Mouse (Mus musculus): ENCODE data around the gene Adgrg3. TPM values are rescaled to one million over a fixed set of nuclear protein-coding genes. Genes with fewer than 3 reads are reported as not detected.
A peak's percentile ranks its signal among the peaks of the same experiment; 100 is the strongest.

Adgrg3 gene
- polyA plus RNA-seq, 1 experiment from 2014 or later: 2.7 TPM

DNA sequence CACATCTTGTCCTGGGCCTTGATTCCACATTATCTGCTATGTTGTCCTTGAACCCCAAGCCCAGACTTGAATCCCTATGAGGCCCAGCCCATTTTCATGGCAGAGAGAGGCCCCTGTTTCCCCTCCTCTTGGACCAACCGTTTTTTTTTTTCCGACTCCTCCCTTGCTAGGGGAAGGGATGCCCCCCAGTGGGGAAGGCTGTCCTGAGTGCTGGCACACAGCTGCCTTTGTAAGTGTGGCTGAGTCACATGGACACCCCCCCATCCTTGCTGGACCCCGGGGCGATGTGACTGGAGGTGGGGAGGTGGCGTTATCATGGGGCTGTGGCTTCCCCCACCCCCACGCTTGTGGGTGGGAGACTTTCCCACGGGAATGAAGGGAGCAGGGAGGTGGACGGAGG, 36.5 kb upstream of the Adgrg3 start:
- peaks cover 8% of the 10 kb centered on the region; the same call in 1 of the 2 replicates for H3K27me3 ChIP-seq (ENCODE audit: control insufficient read depth, insufficient read depth, low read length)
- ATAC-seq (ENCODE audit: insufficient number of reproducible peaks, low FRiP score, low TSS enrichment, low read depth) (no peak), DNase-seq (ENCODE audit: low spot score) (no peak)
- H3K9me3 ChIP-seq (ENCODE audit: control insufficient read depth, low read length): no peaks in the 10 kb centered on the region
- H3K4me3 ChIP-seq (ENCODE audit: low read depth, low read length): no peak overlapping the region
- H3K4me1 ChIP-seq (ENCODE audit: control insufficient read depth, insufficient read depth, low read length): peaks cover 19% of the 10 kb centered on the region
- H3K27ac ChIP-seq (replicated peaks; ENCODE audit: low read depth, low read length): no peak overlapping the region
- 65% methylated on average over 8 of the region's 8 CpGs for WGBS
- no peak overlapping the region for H3K9ac ChIP-seq (ENCODE audit: low read length)
- no peak overlapping the region for H3K4me2 ChIP-seq (ENCODE audit: low read depth, severe bottlenecking)
- H3K36me3 ChIP-seq (ENCODE audit: control insufficient read depth, insufficient read depth, low read length): no peaks in the 10 kb centered on the region

DNA sequence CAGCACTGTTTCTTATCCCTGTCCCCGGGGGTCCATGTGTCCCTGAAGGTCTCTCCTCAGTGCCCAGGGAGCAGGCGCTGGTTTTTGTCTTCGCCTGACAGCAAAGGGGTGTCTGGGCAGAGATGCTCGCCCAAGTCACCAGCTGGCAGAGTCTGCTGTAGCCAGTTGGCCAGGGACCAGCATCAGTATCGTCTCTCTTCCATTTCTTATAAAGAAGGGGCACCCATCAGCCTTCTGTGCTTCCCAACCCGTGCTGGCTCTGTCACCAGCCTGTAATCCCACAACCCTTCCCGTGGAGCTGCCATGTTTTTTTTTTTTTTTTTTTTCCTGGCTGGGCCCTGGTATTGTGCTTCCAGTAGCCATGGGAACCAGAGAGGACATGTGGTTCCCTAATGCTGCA, 35.6 kb upstream of the Adgrg3 start:
- H3K36me3 ChIP-seq (ENCODE audit: control insufficient read depth, insufficient read depth, low read length): no peaks in the 10 kb centered on the region
- DNase-seq (ENCODE audit: low spot score) (no peak), ATAC-seq (ENCODE audit: insufficient number of reproducible peaks, low FRiP score, low TSS enrichment, low read depth) (no peak)
- peaks cover 8% of the 10 kb centered on the region; the same call in 1 of the 2 replicates for H3K27me3 ChIP-seq (ENCODE audit: control insufficient read depth, insufficient read depth, low read length)
- no peak overlapping the region for H3K4me2 ChIP-seq (ENCODE audit: low read depth, severe bottlenecking)
- H3K27ac ChIP-seq (replicated peaks; ENCODE audit: low read depth, low read length): no peak overlapping the region
- no peaks in the 10 kb centered on the region for H3K9me3 ChIP-seq (ENCODE audit: control insufficient read depth, low read length)
- WGBS: 79% methylated on average over 7 of the region's 7 CpGs
- H3K4me1 ChIP-seq (ENCODE audit: control insufficient read depth, insufficient read depth, low read length): peaks cover 19% of the 10 kb centered on the region
- H3K9ac ChIP-seq (ENCODE audit: low read length): no peak overlapping the region
- no peak overlapping the region for H3K4me3 ChIP-seq (ENCODE audit: low read depth, low read length)

DNA sequence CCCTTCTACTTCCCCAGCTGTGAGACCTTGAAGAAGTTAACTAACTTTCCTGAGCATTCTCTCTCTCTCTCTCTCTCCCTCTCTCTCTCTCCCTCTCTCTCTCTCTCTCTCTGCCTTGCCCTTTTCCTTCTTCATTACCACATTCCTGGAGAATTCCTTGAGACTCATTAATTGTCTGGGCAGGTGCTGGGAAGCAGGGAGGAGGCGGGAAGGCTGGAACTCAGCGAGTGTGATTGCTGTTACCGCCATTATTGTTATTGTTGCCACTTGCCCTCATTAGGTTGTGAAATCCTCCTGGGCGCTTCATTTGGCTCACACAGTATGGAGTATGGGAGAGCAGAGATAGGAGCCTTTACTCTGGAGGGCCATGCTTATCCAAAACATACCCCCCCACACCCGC, 34.3 kb upstream of the Adgrg3 start:
- Histone ChIP-seq H3K36me3 (ENCODE audit: control insufficient read depth, insufficient read depth, low read length) (no peaks in the 10 kb centered on the region; the same call in 1 of the 2 replicates), H3K27ac (replicated peaks; ENCODE audit: low read depth, low read length) (no peak overlapping the region), H3K4me2 (ENCODE audit: low read depth, severe bottlenecking) (no peak overlapping the region), H3K9me3 (ENCODE audit: control insufficient read depth, low read length) (no peaks in the 10 kb centered on the region), H3K4me3 (ENCODE audit: low read depth, low read length) (no peak overlapping the region), H3K27me3 (ENCODE audit: control insufficient read depth, insufficient read depth, low read length) (0 out of 2 replicates have a peak, but pooled peaks cover 2% of the 10 kb centered on the region), H3K4me1 (ENCODE audit: control insufficient read depth, insufficient read depth, low read length) (peaks cover 6% of the 10 kb centered on the region), H3K9ac (ENCODE audit: low read length) (no peak overlapping the region)
- WGBS: 13% methylated on average over 5 of the region's 5 CpGs
- ATAC-seq (ENCODE audit: insufficient number of reproducible peaks, low FRiP score, low TSS enrichment, low read depth) (no peak), DNase-seq (ENCODE audit: low spot score) (no peak)

DNA sequence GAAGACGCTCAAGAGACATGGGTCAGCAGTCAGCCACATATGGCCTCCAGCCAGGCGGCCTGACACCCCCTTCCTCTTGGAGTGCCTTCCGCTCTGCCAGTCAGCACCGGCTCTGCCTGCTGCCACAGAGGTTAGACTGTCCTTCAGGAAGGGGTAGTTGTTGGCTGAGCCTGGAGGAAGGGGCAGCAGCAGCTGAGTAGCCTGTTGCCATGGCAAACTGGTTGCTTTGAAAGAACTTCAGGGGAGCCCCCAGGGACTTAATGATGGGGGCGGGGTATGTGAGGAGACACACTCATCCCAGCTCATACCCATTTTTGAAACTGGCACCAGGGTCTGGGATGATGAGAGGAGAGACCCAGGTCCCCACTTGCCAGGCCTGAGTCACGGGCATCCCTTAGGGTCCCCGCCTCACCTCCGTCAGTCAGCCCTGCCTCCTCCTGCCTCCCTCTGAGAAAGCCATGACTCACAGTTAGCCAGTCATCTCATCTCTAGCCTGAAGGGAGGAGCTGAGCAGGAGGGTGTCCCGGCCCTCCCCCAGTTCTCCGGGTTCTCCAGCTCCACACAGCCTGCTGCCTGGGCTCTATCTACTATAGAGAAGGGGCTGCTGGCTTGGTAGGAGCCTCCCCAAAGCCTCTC, 33.5 kb upstream of the Adgrg3 start:
- Histone ChIP-seq H3K9ac (ENCODE audit: low read length) (no peak overlapping the region), H3K4me3 (ENCODE audit: low read depth, low read length) (no peak overlapping the region), H3K4me1 (ENCODE audit: control insufficient read depth, insufficient read depth, low read length) (peaks cover 6% of the 10 kb centered on the region; the same call in 1 of the 2 replicates), H3K9me3 (ENCODE audit: control insufficient read depth, low read length) (no peaks in the 10 kb centered on the region), H3K27me3 (ENCODE audit: control insufficient read depth, insufficient read depth, low read length) (0 out of 2 replicates have a peak, but pooled peaks cover 1% of the 10 kb centered on the region), H3K4me2 (ENCODE audit: low read depth, severe bottlenecking) (peak overlapping the region; percentile 1; the same call in 1 of the 2 replicates), H3K36me3 (ENCODE audit: control insufficient read depth, insufficient read depth, low read length) (no peaks in the 10 kb centered on the region; the same call in 1 of the 2 replicates), H3K27ac (replicated peaks; ENCODE audit: low read depth, low read length) (no peak overlapping the region)
- DNase-seq (ENCODE audit: low spot score) (no peak), ATAC-seq (ENCODE audit: insufficient number of reproducible peaks, low FRiP score, low TSS enrichment, low read depth) (peak; percentile 49)
- WGBS: 33% methylated on average over 10 of the region's 10 CpGs

DNA sequence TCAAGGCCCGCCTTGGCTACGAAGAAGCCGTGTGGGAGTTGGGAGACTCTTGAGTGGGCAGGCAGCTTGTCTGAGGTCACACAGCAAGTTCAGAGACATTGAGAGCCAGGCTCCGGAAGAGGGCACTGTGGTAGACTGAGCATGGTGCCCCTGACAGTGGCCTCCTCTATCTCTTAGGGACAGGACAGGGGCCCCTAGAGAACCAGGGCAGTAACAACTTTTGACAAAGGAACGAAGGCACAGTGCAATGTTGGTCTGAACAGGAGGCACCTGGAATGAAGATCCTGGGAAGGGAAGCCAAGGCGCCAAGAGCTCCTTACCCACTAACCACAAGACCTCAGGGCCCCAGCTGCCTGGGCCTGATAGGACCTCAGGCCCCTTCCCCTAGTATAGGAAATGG, 32.5 kb upstream of the Adgrg3 start:
- no peak overlapping the region for H3K27ac ChIP-seq (replicated peaks; ENCODE audit: low read depth, low read length)
- H3K4me1 ChIP-seq (ENCODE audit: control insufficient read depth, insufficient read depth, low read length): peaks cover 6% of the 10 kb centered on the region; the same call in 1 of the 2 replicates
- H3K4me2 ChIP-seq (ENCODE audit: low read depth, severe bottlenecking): no peak overlapping the region
- WGBS: 92% methylated on average over 6 of the region's 6 CpGs
- H3K9ac ChIP-seq (ENCODE audit: low read length): no peak overlapping the region
- DNase-seq (ENCODE audit: low spot score) (no peak), ATAC-seq (ENCODE audit: insufficient number of reproducible peaks, low FRiP score, low TSS enrichment, low read depth) (no peak)
- H3K36me3 ChIP-seq (ENCODE audit: control insufficient read depth, insufficient read depth, low read length): no peaks in the 10 kb centered on the region; the same call in 1 of the 2 replicates
- H3K4me3 ChIP-seq (ENCODE audit: low read depth, low read length): no peak overlapping the region
- H3K9me3 ChIP-seq (ENCODE audit: control insufficient read depth, low read length): no peaks in the 10 kb centered on the region
- H3K27me3 ChIP-seq (ENCODE audit: control insufficient read depth, insufficient read depth, low read length): no peaks in the 10 kb centered on the region

DNA sequence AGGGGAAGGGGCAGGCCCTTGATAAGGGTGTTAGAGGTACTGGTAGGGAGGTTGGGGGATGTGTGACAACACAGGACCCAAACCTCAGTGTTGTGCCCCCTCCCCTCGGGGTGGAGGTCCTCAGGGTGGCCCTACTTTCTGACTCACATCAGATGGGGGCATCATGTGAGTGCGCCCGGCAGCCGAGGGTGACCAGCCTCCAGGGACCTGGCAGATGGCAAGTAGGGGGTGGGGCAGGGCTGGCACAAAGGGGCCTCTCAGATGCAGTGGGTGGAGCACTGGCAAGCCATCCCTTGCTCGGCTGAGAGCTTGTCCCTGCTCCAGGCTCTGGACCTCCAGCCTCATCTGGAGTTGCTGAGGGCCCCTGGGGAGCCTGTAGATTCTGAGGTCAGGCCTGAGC, 30.8 kb upstream of the Adgrg3 start:
- no peaks in the 10 kb centered on the region for H3K27me3 ChIP-seq (ENCODE audit: control insufficient read depth, insufficient read depth, low read length)
- DNase-seq (ENCODE audit: low spot score) (no peak), ATAC-seq (ENCODE audit: insufficient number of reproducible peaks, low FRiP score, low TSS enrichment, low read depth) (no peak)
- no peaks in the 10 kb centered on the region; the same call in 1 of the 2 replicates for H3K36me3 ChIP-seq (ENCODE audit: control insufficient read depth, insufficient read depth, low read length)
- H3K4me3 ChIP-seq (ENCODE audit: low read depth, low read length): no peak overlapping the region
- peaks cover 6% of the 10 kb centered on the region; the same call in 1 of the 2 replicates for H3K4me1 ChIP-seq (ENCODE audit: control insufficient read depth, insufficient read depth, low read length)
- no peaks in the 10 kb centered on the region for H3K9me3 ChIP-seq (ENCODE audit: control insufficient read depth, low read length)
- no peak overlapping the region for H3K4me2 ChIP-seq (ENCODE audit: low read depth, severe bottlenecking)
- no peak overlapping the region for H3K9ac ChIP-seq (ENCODE audit: low read length)
- 63% methylated on average over 5 of the region's 5 CpGs for WGBS
- H3K27ac ChIP-seq (replicated peaks; ENCODE audit: low read depth, low read length): no peak overlapping the region

DNA sequence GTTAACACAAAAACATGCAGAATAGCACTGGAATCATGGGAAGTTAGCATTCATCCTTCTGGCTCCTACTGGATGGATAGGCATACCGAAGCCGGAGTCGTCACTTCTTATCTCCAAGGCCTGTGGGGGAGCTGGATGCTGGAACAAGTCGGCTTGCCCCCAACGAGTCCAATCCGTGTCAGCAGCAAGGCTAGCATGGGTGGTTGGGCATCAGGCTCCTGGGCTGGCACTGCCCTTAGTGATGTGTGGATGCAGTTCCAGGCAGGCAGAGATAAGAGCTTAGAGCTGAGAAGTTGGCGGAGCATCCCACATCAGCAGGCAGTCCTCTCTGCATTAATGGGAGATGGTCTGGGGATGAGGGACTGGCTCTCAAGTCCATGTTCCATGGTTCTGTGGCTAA, 29.9 kb upstream of the Adgrg3 start:
- Histone ChIP-seq H3K27me3 (ENCODE audit: control insufficient read depth, insufficient read depth, low read length) (no peaks in the 10 kb centered on the region), H3K9me3 (ENCODE audit: control insufficient read depth, low read length) (no peaks in the 10 kb centered on the region), H3K27ac (replicated peaks; ENCODE audit: low read depth, low read length) (no peak overlapping the region), H3K9ac (ENCODE audit: low read length) (no peak overlapping the region), H3K4me1 (ENCODE audit: control insufficient read depth, insufficient read depth, low read length) (peaks cover 6% of the 10 kb centered on the region; the same call in 1 of the 2 replicates), H3K4me3 (ENCODE audit: low read depth, low read length) (no peak overlapping the region), H3K36me3 (ENCODE audit: control insufficient read depth, insufficient read depth, low read length) (no peaks in the 10 kb centered on the region; the same call in 1 of the 2 replicates), H3K4me2 (ENCODE audit: low read depth, severe bottlenecking) (no peak overlapping the region)
- ATAC-seq (ENCODE audit: insufficient number of reproducible peaks, low FRiP score, low TSS enrichment, low read depth) (no peak), DNase-seq (ENCODE audit: low spot score) (no peak)
- 87% methylated on average over 7 of the region's 7 CpGs for WGBS

DNA sequence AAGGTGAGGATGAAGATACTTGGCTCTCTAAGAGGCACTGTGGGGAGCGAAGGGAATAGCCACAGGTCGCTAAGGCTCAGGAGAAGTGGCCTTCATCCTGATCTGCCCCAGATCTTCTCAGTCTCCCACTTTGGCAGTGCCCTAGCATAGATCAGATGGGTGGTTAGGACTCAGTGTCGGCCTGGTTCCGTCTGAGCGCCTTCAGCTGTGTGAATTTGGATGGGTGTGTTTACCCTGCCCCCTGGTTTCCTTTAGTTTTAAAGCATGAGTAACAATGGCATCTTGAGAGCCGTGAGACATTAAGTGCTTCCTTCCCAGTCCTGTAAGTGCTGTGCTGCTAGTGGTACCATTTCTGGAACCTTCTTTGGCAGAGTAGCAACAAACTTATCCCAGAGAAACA, 28.9 kb upstream of the Adgrg3 start:
- H3K36me3 ChIP-seq (ENCODE audit: control insufficient read depth, insufficient read depth, low read length): no peaks in the 10 kb centered on the region; the same call in 1 of the 2 replicates
- no peaks in the 10 kb centered on the region for H3K27me3 ChIP-seq (ENCODE audit: control insufficient read depth, insufficient read depth, low read length)
- H3K9me3 ChIP-seq (ENCODE audit: control insufficient read depth, low read length): no peaks in the 10 kb centered on the region
- ATAC-seq (ENCODE audit: insufficient number of reproducible peaks, low FRiP score, low TSS enrichment, low read depth) (no peak), DNase-seq (ENCODE audit: low spot score) (no peak)
- H3K27ac ChIP-seq (replicated peaks; ENCODE audit: low read depth, low read length): no peak overlapping the region
- WGBS: 80% methylated on average over 6 of the region's 6 CpGs
- peaks cover 4% of the 10 kb centered on the region; the same call in 1 of the 2 replicates for H3K4me1 ChIP-seq (ENCODE audit: control insufficient read depth, insufficient read depth, low read length)
- no peak overlapping the region for H3K4me2 ChIP-seq (ENCODE audit: low read depth, severe bottlenecking)
- H3K4me3 ChIP-seq (ENCODE audit: low read depth, low read length): no peak overlapping the region
- no peak overlapping the region for H3K9ac ChIP-seq (ENCODE audit: low read length)

Data from limb, embryonic 11.5 days (tissue).